Mouse (Mus musculus) thymus, postnatal 36 days (tissue): ENCODE results near the gene Setdb1.

Source experiments
- DNase-seq, 2 experiments: peaks; one replicate each; pipeline ENCODE4 v3.0.0; 2022; ENCODE audit warnings: mixed read lengths in 2 of 2

The Setdb1 gene

DNA sequence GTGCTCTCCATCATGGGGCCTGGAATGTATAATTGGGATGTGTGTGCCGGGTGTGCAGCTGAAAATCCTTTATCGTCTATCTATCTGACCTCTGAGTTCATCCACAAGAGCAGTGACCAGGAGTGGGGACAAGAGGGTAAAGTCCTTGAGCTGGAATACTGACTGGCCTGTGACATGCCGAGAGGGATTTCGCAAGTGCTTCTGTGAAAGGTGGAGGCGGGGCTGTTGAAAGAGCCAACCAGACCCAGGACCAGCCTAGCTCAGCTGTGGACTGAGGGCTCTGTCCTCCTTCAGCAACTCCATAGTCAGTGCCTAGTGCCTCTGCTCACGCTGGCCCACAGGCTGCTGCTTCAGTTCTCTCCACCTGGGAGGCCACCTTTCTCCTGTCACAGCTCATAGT lies 38.5 kb downstream of the Setdb1 start:
- no peak for DNase-seq

DNA sequence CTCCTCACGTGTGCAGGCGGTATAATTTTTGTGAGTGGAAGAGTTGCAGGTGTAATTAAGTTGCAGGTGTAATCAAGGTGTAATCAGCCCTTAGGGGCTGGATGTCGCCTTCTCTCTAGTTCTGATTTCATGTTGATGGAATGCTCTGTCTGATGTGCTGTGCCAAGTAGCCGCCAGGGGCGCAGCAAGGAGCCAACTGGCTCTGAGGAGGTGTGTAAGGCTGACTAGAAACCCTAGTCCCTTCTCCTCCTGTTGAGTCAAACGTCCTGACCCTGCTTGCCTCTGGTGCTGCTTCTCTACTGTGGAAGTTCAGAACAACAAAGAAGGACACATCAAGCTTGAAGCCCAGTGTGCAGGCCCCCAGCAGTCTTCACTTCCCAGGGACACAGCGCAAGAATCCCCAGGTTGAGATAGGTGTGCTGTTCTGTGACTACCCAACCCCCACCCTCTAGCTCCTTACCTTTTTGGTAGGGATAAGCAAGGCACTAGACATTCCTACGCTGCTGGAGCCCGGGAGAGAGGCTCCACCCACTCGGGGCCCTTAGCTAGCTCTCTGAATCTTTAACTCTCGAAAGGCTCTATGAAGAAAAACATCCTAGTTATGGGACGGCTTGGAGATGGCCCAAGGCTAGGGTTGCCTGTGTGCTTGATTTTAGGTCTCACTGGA lies 39.5 kb downstream of the Setdb1 start:
- peak; percentile 66 for DNase-seq

DNA sequence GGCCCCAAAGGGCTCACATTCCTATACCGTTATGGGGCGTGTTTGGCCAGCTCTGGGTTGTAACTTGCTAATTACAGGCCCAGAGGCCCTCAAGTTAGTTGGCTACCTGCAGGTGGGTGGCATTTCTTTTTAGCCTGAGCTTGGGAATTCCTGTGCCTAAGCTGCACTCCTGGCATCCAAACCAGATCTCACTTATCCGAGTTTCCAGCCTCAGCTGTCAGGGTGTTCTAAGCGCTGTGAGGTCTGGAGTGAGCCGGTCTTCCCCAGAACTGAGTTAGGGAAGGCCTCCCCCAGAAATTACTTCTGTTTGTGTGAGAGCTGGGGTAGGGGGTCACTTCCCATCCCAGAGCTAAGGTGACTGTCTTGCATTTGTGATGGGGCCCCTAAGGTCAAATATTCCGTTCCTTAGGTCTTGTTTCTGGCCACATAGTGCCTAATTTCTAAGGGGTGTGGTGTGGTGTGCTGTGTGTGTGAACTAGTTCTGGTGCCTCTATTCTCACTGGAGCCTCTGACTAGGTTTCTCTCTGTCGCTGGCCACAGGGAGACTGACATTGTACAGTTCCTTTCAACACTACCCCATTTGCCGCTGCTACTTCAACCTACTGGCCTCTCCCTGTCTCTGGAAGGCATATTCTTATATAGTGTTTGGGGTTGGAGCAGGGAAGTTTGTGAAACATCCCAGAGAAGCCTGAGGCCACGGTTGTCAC lies 41.0 kb downstream of the Setdb1 start:
- no peak for DNase-seq

DNA sequence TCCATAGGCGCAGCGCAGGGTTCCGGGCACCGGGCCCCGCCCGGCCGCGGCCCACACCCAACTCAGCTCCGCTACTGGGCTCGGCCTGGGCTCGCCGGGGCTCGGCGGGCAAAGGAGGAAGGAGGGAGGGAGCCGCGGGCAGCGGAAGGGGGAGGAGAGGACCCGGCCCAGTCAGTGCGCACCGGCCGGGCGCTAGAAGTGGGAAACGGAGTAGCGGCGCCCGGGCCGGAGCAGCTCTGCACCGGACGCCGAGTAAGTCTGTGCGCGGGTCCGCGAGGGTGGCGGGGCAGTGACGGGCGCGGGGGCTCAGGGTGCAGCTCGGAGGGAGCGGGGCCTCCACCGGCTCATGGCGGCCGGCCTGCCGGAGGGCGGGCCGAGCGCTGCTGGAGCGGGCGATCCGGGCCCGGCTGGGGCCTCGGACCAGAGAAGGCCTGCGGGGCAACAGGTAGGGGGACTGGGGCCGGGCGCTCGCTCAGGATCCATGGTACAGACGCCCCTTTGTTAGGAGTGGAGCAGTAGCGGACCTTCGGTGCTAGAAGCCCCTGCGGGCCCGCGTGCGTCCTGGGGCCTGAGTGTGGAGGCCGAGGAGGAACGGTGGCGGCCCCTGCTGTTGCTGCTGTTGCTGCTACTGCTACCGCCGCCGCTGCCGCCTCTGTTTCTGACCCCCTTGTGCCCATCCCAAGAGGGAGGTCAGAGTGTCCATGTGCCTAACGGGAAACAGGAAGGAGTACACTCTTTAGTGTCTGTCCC lies 41.7 kb downstream of the Setdb1 start:
- DNase-seq: peak; percentile 92 to 94

DNA sequence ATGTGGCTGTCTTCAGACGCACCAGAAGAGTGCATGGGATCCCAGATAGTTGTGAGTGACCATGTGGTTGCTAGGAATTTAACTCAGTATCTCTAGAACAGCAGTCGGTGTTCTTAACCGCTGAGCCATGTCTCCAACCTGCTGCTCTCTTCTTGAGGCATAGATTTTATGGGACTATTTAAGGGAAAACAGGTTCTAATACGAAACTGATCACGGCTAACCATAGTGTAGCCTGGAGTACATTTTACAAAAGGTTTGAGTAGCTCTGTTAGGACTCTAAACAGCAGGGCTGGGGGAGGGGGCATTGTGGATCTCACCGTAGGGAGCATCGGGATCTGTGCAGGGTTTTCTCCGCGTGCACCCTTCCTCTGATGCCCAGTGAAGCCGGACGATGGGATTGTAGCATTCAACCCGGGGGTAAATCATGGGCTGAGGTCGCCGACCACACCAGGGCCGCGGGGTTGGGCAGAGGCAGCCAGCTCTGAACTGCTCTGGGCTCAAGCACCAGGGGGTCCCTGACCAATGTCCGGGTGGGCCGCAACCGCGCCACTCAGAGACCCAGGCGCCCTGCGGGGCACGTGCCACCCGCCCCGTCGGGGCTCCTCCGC lies 42.4 kb downstream of the Setdb1 start, which contains the start of gene Cers2:
Gene Cers2 (plus strand): TSS at position 306 of the 608 bp plus-strand sequence.
- DNase-seq: no peak

DNA sequence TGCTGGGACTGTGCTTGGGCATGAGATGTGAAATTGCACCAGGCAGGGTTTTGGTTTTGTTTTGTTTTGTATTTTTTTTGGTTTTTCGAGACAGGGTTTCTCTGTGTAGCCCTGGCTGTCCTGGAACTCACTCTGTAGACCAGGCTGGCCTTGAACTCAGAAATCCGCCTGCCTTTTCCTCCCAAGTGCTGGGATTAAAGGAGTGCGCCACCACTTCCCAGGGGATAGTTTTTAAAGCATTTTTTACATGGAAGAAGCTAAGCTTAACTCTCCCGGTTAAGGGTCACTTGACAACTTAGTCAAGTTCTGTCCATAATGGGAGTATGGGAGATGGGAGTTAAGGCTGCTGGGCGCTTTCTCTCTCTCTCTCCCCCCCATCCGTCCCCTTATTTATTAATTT lies 42.9 kb downstream of the Setdb1 start:
- no peak for DNase-seq

DNA sequence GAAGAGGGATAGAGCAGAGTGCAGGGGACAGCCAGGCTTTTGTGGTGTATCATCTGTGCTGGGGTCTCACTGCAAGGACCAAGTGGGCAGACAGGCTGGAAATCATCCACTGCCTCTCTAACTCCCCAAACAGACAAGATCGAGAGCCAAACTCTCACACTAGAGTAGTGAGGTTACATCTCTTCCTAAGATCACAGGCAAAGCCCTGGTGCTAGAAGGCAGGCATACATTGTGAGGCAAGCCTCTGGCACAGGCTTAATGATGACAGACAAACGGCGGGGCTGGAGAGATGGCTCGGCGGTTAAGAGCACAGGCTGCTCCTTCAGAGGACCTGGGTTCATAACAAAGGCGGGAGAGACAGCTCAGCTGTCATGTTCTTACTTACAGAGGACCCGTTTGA lies 43.5 kb downstream of the Setdb1 start:
- no peak for DNase-seq

DNA sequence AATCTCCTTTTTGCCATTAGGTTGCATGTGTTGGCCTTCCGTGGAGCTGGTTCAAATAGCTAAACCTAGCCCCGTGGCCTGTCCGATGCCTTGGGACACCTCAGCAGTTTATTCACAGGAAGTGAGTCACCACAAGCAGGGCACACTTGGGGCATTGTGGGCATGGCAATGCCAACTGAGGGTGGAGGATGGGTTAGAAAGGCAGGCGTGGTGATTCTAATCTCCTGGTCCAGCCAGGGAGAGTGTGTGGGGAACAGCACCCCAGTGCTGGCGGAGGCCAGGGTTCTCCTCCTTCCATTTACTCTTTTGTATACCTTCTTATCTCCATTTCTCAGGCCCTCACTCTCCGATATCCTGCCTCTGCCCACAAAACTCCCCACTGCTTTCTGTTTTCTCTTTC lies 44.4 kb downstream of the Setdb1 start:
- DNase-seq: no peak

DNA sequence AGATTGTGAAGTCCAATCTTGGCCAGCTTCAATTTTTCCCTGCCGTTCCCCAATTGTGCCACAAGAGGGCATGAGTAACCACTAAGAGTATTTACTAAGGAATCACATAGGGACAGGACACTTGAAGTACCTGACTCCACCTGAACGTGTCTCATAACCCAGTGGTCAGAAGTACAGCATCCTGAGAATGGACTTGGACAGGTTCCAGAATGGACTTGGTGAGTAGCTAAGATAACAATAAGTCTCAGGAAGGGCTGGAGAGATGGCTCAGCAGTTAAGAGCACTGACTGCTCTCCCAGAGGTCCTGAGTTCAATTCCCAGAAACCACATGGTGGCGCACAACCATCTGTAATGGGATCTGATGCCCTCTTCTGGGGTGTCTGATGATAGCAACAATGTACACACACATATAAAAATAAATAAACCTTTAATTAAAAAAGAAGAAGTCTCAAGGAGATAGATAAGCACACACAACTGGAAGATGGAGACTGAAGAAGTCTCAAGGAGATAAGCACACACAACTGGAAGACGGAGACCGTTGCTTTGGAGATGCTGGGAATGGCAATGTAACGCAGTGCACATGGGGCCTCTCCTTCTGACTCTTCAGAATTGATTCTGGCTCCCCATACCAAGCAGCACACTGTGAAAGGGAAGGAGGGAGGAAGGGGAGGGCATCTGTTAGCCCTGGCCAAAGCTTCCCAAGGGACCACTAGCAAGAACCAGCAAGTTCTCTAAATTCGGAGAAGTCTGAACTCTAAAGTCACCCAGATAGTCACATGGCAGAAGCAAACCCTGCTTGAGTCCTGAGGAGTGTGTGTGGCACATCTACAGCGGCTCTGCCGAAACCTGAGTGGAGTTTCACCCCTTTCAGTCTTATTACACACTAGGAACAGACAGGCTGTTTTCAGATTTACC lies 45.8 kb downstream of the Setdb1 start:
- peak; percentile 49 to 50 for DNase-seq

DNA sequence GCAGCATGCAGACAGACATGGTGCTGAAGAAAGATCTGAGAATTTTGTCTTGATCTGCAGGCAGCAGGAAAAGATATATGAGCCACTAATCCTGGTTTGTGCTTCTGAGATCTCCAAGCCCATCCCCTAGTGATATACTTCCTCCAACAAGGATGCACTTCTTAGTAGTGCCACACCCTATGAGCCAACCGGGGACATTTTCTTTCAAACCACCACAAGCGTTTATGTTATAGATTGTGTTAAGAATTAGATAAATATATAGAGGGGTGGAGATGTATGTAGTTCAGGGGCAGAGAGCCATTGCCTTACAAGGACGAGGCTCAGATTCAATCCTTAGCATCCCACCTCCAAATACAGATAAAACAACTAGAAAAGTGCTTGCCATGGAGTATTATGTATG lies 46.5 kb downstream of the Setdb1 start:
- DNase-seq: no peak

DNA sequence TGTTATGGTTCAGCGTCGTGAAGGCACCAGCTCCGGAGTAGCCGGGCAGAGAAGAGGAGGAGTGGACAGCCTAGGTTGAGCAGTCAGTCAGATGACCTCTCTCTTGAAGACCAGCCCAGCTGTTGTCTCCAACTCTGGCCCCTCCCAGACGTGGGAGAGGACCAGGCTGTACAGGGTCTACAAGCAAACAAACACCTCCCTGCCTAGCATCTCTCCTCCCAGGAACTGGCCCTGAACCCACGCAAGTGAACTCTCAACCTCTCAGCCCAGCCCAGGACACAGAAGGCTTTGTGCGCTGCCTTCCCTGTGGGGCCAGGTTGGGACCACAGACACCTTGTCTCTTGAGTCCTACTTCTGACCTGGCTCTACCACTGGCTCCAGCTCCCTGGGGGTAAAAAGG lies 49.9 kb downstream of the Setdb1 start, which contains the start of gene Anxa9:
Gene Anxa9 (minus strand): TSS at position 77 of the 400 bp plus-strand sequence.
- DNase-seq: no peak

DNA sequence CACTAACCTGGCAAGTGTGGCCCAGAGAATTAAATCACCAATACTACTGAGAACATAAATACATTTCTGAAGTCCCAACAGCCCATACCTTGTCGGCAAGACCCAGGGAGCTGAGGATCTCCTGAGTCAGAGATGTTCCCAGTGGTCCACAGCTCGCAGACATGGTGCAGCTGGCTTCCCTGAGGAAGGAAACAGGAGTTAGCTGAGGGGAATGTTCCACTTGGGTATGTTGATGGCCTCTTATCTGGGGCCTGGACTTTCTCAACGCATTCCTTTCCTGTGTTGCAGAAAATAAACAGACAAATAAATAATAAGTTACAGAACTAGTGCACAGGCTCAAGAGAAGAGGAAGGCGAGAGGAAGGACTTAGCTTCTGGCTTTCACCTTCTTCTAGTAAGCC lies 50.8 kb downstream of the Setdb1 start:
- no peak for DNase-seq

DNA sequence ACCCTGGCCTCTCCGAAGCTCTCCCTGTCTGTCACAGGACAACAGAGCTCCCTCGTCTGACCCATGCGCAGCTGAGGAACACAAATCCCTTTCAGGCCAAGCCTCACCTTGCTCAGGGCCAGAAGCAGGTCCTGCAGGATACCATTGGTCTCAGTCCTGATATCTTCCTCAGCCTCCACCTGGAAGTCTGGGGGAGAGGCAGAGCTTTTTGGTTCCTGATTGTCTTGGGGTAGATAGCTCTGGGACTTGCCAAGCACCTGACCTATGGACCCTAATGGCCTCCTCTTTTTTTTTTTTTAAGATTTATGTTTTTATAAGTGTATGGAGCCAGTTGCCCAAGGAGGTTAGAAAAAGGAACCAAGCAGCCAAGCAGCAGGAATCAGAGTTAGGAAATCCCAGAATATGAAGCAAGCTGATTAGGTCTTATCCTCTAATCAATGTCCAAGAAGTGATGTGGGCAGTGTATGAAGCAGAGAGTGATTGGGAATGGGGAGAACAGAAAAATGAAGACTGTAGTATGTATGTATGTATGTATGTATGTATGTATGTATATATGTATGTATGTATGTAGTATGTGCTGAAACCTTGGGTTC lies 55.7 kb downstream of the Setdb1 start:
- DNase-seq: no peak

DNA sequence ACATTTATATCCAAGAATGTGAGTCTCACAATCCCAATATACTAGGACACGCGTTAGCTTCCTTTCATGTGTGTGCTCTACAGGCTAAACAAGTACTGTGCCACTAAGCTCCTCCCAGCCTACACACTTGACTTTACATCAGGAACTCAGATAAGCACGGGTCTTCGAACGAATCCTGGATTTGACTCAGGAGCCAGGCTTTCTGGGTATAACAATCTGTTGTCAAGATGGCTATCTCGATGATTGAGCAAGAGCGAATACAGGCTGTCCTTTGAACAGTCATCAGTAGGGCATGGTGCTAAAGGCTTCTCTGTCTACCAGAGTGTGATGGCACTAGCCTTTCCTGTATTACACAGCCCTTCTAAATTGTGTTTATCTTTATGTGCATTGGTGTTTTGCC lies 59.0 kb downstream of the Setdb1 start:
- no peak for DNase-seq

DNA sequence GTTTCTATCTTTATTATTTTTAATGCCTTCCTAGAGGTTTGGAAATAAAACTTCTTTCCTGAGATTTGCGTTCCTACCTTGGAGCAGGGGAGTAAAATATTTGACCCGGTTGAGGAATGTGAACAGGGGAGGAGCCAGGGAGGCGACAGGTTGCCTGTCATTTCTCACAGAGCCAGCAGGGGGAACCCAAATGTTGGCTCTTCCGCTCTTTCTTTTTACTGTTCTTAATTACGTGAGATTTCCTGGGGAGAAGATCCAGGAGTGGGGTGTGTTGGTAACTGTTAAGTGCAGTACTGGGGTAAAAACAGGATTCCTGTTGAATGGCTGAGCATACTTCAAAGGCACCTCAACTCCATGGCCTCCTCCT lies 60.9 kb downstream of the Setdb1 start:
- peak; percentile 48 to 52 for DNase-seq

DNA sequence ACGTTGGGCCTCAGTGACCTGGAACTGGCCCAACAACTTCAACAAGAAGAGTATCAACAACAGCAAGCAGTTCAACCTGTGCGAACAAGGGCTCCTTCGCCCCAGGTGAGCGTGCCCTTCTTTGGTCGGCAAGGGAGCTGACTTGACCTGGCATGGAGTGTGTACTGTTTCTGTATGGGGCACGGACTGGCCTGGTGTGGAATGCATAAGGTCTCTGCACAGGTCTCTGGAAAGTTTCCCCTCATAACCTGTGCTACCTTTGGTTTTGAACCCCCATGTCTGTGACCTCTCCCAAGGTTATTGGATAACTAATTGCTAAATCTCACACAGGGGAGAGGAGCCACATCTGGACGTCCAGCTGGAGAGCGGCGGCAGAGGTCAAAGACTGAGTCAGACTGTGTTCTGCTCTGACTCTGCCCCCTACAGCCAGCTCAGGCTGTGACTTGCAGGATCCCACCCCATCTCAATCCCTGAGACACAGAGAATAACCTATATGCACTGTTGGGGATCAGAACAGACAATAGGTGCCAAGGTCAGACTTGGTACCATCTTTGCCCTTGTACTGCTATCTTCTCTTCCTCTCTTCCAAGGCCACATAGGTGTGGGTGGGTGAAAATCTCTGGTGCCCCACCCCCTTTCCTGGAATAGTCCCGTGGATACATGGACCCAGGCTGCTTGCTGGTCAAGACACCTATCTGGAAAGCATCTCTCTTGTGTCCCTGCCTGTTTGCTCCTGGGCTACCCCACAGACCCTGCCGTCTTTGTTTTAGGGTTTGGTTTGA lies 61.5 kb downstream of the Setdb1 start:
- no peak for DNase-seq

DNA sequence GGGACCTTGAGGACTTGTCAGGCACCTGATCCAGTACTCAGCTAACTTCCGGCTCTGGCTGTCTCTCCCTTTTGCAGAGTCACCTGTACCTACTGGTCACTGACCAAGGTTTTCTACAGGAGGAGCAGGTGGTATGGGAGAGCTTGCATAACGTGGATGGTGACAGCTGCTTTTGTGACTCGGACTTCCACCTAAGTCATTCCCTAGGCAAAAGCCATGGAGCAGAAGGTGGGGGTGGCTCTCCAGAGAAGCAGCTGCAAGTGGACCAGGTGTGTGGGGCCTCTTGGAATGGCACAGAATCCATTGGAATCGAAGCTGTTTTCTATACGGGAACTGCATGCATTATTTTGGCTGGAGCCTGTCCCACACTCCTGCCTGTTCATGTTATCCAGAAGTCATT lies 62.3 kb downstream of the Setdb1 start:
- DNase-seq: no peak

DNA sequence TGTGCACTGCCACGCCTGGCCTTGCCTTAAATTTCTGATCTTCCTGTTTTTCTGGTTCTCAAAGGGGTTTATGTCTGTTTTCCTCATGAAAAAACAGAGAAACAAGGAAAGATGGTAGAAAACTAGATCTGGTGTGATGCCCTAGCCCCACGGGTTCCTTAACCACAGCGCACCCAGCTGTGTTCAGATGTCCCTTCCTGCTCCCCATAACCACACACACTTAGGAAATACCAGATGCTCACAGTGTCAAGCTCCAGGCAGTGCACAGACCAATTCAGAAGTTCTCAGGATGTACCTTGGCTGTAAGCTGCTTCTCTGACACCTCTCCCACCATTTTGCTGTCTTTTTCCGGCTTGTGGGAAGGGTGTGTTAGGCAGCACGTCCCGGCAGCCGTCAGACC lies 62.7 kb downstream of the Setdb1 start:
- DNase-seq: no peak

DNA sequence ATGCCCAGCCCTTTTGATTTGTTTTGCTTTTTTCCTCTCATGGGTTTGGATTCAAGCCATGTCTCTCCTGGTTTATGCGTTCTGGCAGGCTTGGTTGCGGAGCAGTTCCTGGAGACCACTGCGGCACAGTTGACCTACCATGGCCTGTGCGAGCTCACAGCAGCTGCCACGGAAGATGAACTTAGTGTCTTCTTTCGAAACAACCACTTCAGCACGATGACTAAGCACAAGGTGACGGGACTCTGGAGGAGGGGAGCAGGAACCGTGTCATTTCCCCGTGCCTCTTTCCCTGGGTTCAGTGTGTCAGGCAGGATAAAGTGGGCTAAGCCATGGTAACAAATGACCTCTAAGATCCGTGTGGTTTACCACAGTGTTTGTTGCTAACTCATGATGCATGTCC lies 63.5 kb downstream of the Setdb1 start:
- DNase-seq: no peak

DNA sequence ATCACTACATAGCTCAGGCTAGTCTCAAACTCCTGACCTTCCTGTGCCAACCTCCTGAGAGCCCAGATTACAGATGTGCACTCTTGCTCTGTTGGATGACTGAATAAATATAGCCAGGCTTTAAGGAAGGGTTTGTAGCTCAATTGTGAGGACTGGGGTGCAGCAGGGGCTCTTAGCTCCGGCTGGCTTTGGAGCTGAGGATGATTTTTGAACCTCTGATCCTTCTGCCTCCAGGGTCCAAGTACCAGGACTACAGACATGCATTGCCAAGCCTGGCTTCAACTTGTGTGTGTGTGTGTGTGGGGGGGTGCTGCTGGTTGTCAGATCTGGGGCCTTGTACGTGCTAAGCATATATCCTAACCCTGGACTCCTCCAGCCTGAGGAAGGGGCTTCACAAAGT lies 64.1 kb downstream of the Setdb1 start:
- no peak for DNase-seq

DNA sequence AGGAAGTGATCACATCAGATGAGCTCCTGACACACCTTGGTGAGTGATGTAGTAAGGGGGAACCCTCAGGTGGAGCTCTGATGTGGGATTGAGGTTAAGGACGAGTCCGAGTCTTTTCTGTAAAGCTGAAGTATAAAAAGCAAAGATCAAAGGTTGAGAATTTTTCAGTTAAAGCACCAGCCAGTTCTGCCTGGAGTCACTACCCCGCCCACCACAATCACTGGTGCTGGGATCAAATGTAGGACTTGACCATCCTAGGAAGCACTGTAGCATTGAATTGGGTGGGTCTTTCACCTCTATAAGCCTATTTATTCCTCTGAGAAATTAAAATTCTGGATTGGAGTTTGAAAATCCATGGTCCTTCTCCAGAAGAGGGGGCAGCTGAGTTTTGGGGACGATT lies 66.0 kb downstream of the Setdb1 start:
- DNase-seq: no peak
